Comparison of ENCODE assay signal across 27 mouse cellular contexts in genomic region chr12:69378558-69379454, GRCm38 (mm10). TPM values are rescaled to one million over a fixed set of nuclear protein-coding genes. Genes with fewer than 3 reads are reported as not detected.
A peak's percentile ranks its signal among the peaks of the same experiment; 100 is the strongest.
DNase-seq lines count a peak whose midpoint lies in the region; ATAC-seq and TF ChIP-seq lines count a peak whose summit lies in the region.
"Had no signal": no experiment of that assay in that cellular context is flagged by ENCODE, and none has a peak within 500 bp of the region (broad histone marks: within the 10 kb centered on the region; RNA-seq: fewer than 3 reads in every experiment).

No protein-coding gene starts in this region.

- intact Hi-C loops in heart, adult 2 months (cut with DNase I), result no loop called here

- no peak for ATAC-seq in heart, embryonic 13.5 days (ENCODE audit: extremely low read depth, insufficient number of reproducible peaks, low FRiP score, low TSS enrichment)
- no peak for ATAC-seq in liver, embryonic 12.5 days
- ATAC-seq: forebrain, embryonic 14.5 days; Patski had no signal

- WGBS in heart, embryonic 13.5 days, result 82% methylated on average over 11 of the region's 11 CpGs
- WGBS in heart, adult 2 months, result 77% methylated on average over 11 of the region's 11 CpGs
- WGBS in spleen, adult 2 months, result 62% methylated on average over 11 of the region's 11 CpGs
- 91% methylated on average over 11 of the region's 11 CpGs for WGBS in limb, embryonic 10.5 days
- 82% methylated on average over 11 of the region's 11 CpGs for WGBS in liver, embryonic 12.5 days (ENCODE audit: insufficient replicate concordance)

- peaks cover 44% of the 10 kb centered on the region for H3K4me1 ChIP-seq in heart, embryonic 13.5 days
- peaks cover 4% of the 10 kb centered on the region for H3K4me1 ChIP-seq in heart, adult 2 months (ENCODE audit: control insufficient read depth, insufficient read depth, low read length)
- peaks cover 2% of the 10 kb centered on the region; the same call in 1 of the 2 replicates for H3K4me1 ChIP-seq in spleen, adult 2 months (ENCODE audit: control insufficient read depth, insufficient read depth, insufficient read length)
- peaks cover 9% of the 10 kb centered on the region for H3K4me1 ChIP-seq in limb, embryonic 10.5 days
- H3K4me1 ChIP-seq in liver, embryonic 12.5 days, result peaks cover 49% of the 10 kb centered on the region

- TF ChIP-seq EP300 in heart, adult 2 months (IDR thresholded peaks at IDR 0.05; ENCODE audit: insufficient read depth, low read depth, low read length), result no peak

- H3K4me3 ChIP-seq in heart, embryonic 13.5 days, result no peak overlapping the region
- no peak overlapping the region for H3K4me3 ChIP-seq in heart, adult 2 months
- H3K4me3 ChIP-seq in spleen, adult 2 months (ENCODE audit: extremely low read depth, insufficient read depth, insufficient read length), result no peak overlapping the region
- H3K4me3 ChIP-seq in limb, embryonic 10.5 days, result no peak overlapping the region
- H3K4me3 ChIP-seq in liver, embryonic 12.5 days, result no peak overlapping the region
- H3K4me3 ChIP-seq: embryonic facial prominence, embryonic 15.5 days; gastrocnemius, adult 2 months; hindbrain, embryonic 13.5 days; midbrain, embryonic 10.5 days; neural tube, embryonic 15.5 days had no signal

- H3K36me3 ChIP-seq in heart, embryonic 13.5 days, result peaks cover 26% of the 10 kb centered on the region
- H3K36me3 ChIP-seq in heart, adult 2 months (ENCODE audit: control insufficient read depth, insufficient read depth, low read length), result peaks cover 20% of the 10 kb centered on the region
- H3K36me3 ChIP-seq in spleen, adult 2 months (ENCODE audit: control insufficient read depth, insufficient read depth, low read length), result peaks cover 4% of the 10 kb centered on the region
- peaks cover 47% of the 10 kb centered on the region for H3K36me3 ChIP-seq in limb, embryonic 10.5 days
- H3K36me3 ChIP-seq in liver, embryonic 12.5 days, result peaks cover 44% of the 10 kb centered on the region
- H3K36me3 ChIP-seq: hindbrain, embryonic 13.5 days; neural tube, embryonic 15.5 days had no signal

- TF ChIP-seq POLR2A in heart, adult 2 months (IDR thresholded peaks at IDR 0.05; ENCODE audit: insufficient read depth, low read depth, low read length), result no peak
- no peak for TF ChIP-seq POLR2A in spleen, adult 2 months (IDR thresholded peaks at IDR 0.05; ENCODE audit: low read depth, low read length)

- no peaks in the 10 kb centered on the region for H3K9me3 ChIP-seq in heart, embryonic 13.5 days
- H3K9me3 ChIP-seq in limb, embryonic 10.5 days (replicated peaks), result no peaks in the 10 kb centered on the region
- H3K9me3 ChIP-seq in liver, embryonic 12.5 days (replicated peaks), result no peaks in the 10 kb centered on the region
- H3K9me3 ChIP-seq: embryonic facial prominence, embryonic 15.5 days; G1E; hindbrain, embryonic 13.5 days; midbrain, embryonic 10.5 days; neural tube, embryonic 15.5 days had no signal

- no peaks in the 10 kb centered on the region for H3K27me3 ChIP-seq in heart, embryonic 13.5 days (replicated peaks)
- H3K27me3 ChIP-seq in heart, adult 2 months (ENCODE audit: control insufficient read depth, insufficient read depth, low read length), result no peaks in the 10 kb centered on the region
- no peaks in the 10 kb centered on the region for H3K27me3 ChIP-seq in spleen, adult 2 months (ENCODE audit: control insufficient read depth, insufficient read depth, low read length)
- H3K27me3 ChIP-seq in limb, embryonic 10.5 days (ENCODE audit: low read depth, poor library complexity, severe bottlenecking), result no peaks in the 10 kb centered on the region
- H3K27me3 ChIP-seq in liver, embryonic 12.5 days (replicated peaks), result no peaks in the 10 kb centered on the region
- H3K27me3 ChIP-seq: embryonic facial prominence, embryonic 15.5 days; hindbrain, embryonic 13.5 days; neural tube, embryonic 15.5 days; Patski had no signal

- DNase-seq in heart, adult 2 months, result no peak
- DNase-seq in spleen, adult 2 months (ENCODE audit: low read depth in 1 of 2, low spot score in 2 of 2), result no peak
- no peak for DNase-seq in spleen, postnatal 36 days (ENCODE audit: low spot score in 2 of 2)
- peak; percentile 45 for DNase-seq in CD4-positive, CD25-positive, alpha-beta regulatory T cell, adult 2 months (ENCODE audit: low read depth, low spot score)
- peak; percentile 18 for DNase-seq in limb, embryonic 10.5 days (ENCODE audit: low spot score)
- DNase-seq in right cerebral cortex, postnatal 14 days, result no peak
- DNase-seq: adrenal gland, postnatal 36 days; cerebellum, adult 9-10 months; gastrocnemius, adult 2 months; kidney, adult 2 months; kidney, postnatal 14 days; lung, adult 18-20 months; lung, postnatal 10 days; right cerebral cortex, adult 18-20 months; thymus, adult 2 months had no signal

- no peak overlapping the region for H3K9ac ChIP-seq in heart, embryonic 13.5 days
- H3K9ac ChIP-seq in heart, adult 2 months (ENCODE audit: low read depth, low read length), result no peak overlapping the region
- H3K9ac ChIP-seq in liver, embryonic 12.5 days, result no peak overlapping the region
- H3K9ac ChIP-seq: embryonic facial prominence, embryonic 15.5 days; hindbrain, embryonic 13.5 days; neural tube, embryonic 15.5 days had no signal

- peak overlapping the region; percentile 57 for H3K27ac ChIP-seq in heart, embryonic 13.5 days (replicated peaks)
- no peak overlapping the region for H3K27ac ChIP-seq in heart, adult 2 months
- peak overlapping the region; percentile 16; the same call in 1 of the 2 replicates for H3K27ac ChIP-seq in spleen, adult 2 months (ENCODE audit: insufficient read depth, low read length)
- no peak overlapping the region for H3K27ac ChIP-seq in limb, embryonic 10.5 days
- no peak overlapping the region for H3K27ac ChIP-seq in liver, embryonic 12.5 days
- H3K27ac ChIP-seq: embryonic facial prominence, embryonic 15.5 days; gastrocnemius, adult 2 months; hindbrain, embryonic 13.5 days; midbrain, embryonic 10.5 days; neural tube, embryonic 15.5 days had no signal

- no peak for TF ChIP-seq CTCF in heart, adult 2 months (IDR thresholded peaks at IDR 0.05)
- TF ChIP-seq CTCF in spleen, adult 2 months (IDR thresholded peaks at IDR 0.05; ENCODE audit: extremely low read depth, insufficient read depth, insufficient read length, insufficient replicate concordance), result no peak

- H3K79me2 ChIP-seq in heart, adult 2 months (replicated peaks; ENCODE audit: control insufficient read depth, insufficient read depth, low read length), result peaks cover under 1% of the 10 kb centered on the region; the same call in 1 of the 2 replicates

- H3K4me2 ChIP-seq in heart, embryonic 13.5 days, result no peak overlapping the region
- H3K4me2 ChIP-seq in liver, embryonic 12.5 days, result no peak overlapping the region
- H3K4me2 ChIP-seq: embryonic facial prominence, embryonic 15.5 days; hindbrain, embryonic 13.5 days; liver, embryonic 11.5 days; neural tube, embryonic 15.5 days had no signal

RNA-seq across cellular contexts. Expression of gene Gm9887, which starts 6.5 kb away (rescaled TPM):
- polyA plus RNA-seq in heart, embryonic 13.5 days (2015; fragmentation: Nextera tagmentation; extraction: Ambion mirVana), result 0.88 and 0.94 TPM in 2 replicates
- total RNA-seq in heart, adult 2 months (2021), result under 1 TPM; 0.39 to 0.84 TPM
- polyA plus RNA-seq in heart, adult 2 months (2012; rRNA removed), result 0.80 TPM in 1 of 2 replicates, not detected in the other
- 3.0 and 5.6 TPM in 2 replicates for polyA plus RNA-seq in spleen, adult 2 months (2012; rRNA removed)
- 1.4 and 1.7 TPM in 2 replicates for polyA plus RNA-seq in limb, embryonic 10.5 days (2016; fragmentation: Nextera tagmentation; extraction: Ambion mirVana)
- polyA plus RNA-seq in liver, embryonic 12.5 days (2016; fragmentation: Nextera tagmentation; extraction: Ambion mirVana), result 2.1 and 2.3 TPM in 2 replicates
- total RNA-seq: gastrocnemius, adult 2 months; layer of hippocampus, adult 18-20 months; midbrain, postnatal 0 days had no signal

RNA-seq across cellular contexts. Expression of gene Arf6, which starts 6.9 kb away (rescaled TPM):
- polyA plus RNA-seq in heart, embryonic 13.5 days (2015; fragmentation: Nextera tagmentation; extraction: Ambion mirVana), result 31.5 and 31.9 TPM in 2 replicates
- 10 to 100 TPM; 35.0 to 38.7 TPM for total RNA-seq in heart, adult 2 months (2021)
- polyA plus RNA-seq in heart, adult 2 months (2012; rRNA removed), result 30.3 and 32.9 TPM in 2 replicates
- polyA plus RNA-seq in spleen, adult 2 months (2012; rRNA removed), result 182 and 253 TPM in 2 replicates
- 45.6 and 50.3 TPM in 2 replicates for polyA plus RNA-seq in limb, embryonic 10.5 days (2016; fragmentation: Nextera tagmentation; extraction: Ambion mirVana)
- 81.1 and 83.3 TPM in 2 replicates for polyA plus RNA-seq in liver, embryonic 12.5 days (2016; fragmentation: Nextera tagmentation; extraction: Ambion mirVana)

RNA-seq across cellular contexts. Expression of gene Nemf, which starts 21.8 kb away (rescaled TPM):
- polyA plus RNA-seq in heart, embryonic 13.5 days (2015; fragmentation: Nextera tagmentation; extraction: Ambion mirVana), result 56.4 and 64.7 TPM in 2 replicates
- total RNA-seq in heart, adult 2 months (2021), result 10 to 100 TPM; 21.9 to 22.7 TPM
- 3.8 and 10.5 TPM in 2 replicates for polyA plus RNA-seq in heart, adult 2 months (2012; rRNA removed)
- 2.3 and 2.6 TPM in 2 replicates for polyA plus RNA-seq in spleen, adult 2 months (2012; rRNA removed)
- 81.0 and 87.6 TPM in 2 replicates for polyA plus RNA-seq in limb, embryonic 10.5 days (2016; fragmentation: Nextera tagmentation; extraction: Ambion mirVana)
- polyA plus RNA-seq in liver, embryonic 12.5 days (2016; fragmentation: Nextera tagmentation; extraction: Ambion mirVana), result 56.5 and 57.3 TPM in 2 replicates

Comparison
In these comparisons a context has a peak if more than half of its experiments do, and no peak if none do; other contexts are left out.
1. H3K27ac ChIP-seq: peak in heart, embryonic 13.5 days (single experiment) and spleen, adult 2 months (single experiment); none in heart, adult 2 months (single experiment), limb, embryonic 10.5 days (single experiment) and liver, embryonic 12.5 days (single experiment).
2. DNase-seq: peak in CD4-positive, CD25-positive, alpha-beta regulatory T cell, adult 2 months (single experiment) and limb, embryonic 10.5 days (single experiment); none in heart, adult 2 months (0 of 2), spleen, adult 2 months (0 of 2), spleen, postnatal 36 days (0 of 2) and right cerebral cortex, postnatal 14 days (single experiment).